Mouse (Mus musculus) myocyte (in vitro differentiated cells): ENCODE results near the gene Tescl.

Experiments
- CEBPB ChIP-seq: IDR thresholded peaks from 2 replicates; pipeline ENCODE4 v1.6.1; 2011; ENCODE audit warnings: mild to moderate bottlenecking, moderate library complexity; ENCODE audit not compliant: poor library complexity, insufficient read depth, severe bottlenecking
- E2F4 ChIP-seq: IDR thresholded peaks from one replicate; pipeline ENCODE4 v1.6.1; 2011; ENCODE audit warnings: mild to moderate bottlenecking, control low read depth, moderate library complexity; ENCODE audit not compliant: insufficient read depth
- MAX ChIP-seq: IDR thresholded peaks from one replicate; pipeline ENCODE4 v1.6.1; 2011; ENCODE audit warnings: low read depth, mild to moderate bottlenecking, control low read depth
- MYOD1 ChIP-seq, 3 experiments: IDR thresholded peaks; one replicate each; pipeline ENCODE4 v1.6.1; 2011; ENCODE audit warnings: control low read depth in 2 of 3, low read depth in 2 of 3, mild to moderate bottlenecking in 2 of 3, moderate library complexity in 1 of 3; ENCODE audit not compliant: insufficient read length in 2 of 3, control insufficient read depth in 1 of 3
- MYOG ChIP-seq, 3 experiments: IDR thresholded peaks; one replicate each; pipeline ENCODE4 v1.6.1; 2011; ENCODE audit warnings: control low read depth in 2 of 3, low read depth in 2 of 3, mild to moderate bottlenecking in 2 of 3; ENCODE audit not compliant: insufficient read length in 2 of 3, control insufficient read depth in 1 of 3, insufficient read depth in 1 of 3
- POLR2A ChIP-seq: IDR thresholded peaks from one replicate; pipeline ENCODE4 v1.6.1; 2011; ENCODE audit warnings: low read depth, mild to moderate bottlenecking, control low read depth, moderate library complexity; ENCODE audit not compliant: insufficient read length
- POLR2AphosphoS2 ChIP-seq: IDR thresholded peaks from one replicate; pipeline ENCODE4 v1.6.1; 2011; ENCODE audit warnings: low read depth, control low read depth; ENCODE audit not compliant: insufficient read length
- REST ChIP-seq: IDR thresholded peaks from one replicate; pipeline ENCODE4 v1.6.1; 2011; ENCODE audit warnings: mild to moderate bottlenecking, control low read depth, moderate library complexity; ENCODE audit not compliant: insufficient read depth, insufficient read length
- SRF ChIP-seq: IDR thresholded peaks from one replicate; pipeline ENCODE4 v1.6.1; 2011; ENCODE audit warnings: low read depth; ENCODE audit not compliant: control insufficient read depth, insufficient read length
- TCF12 ChIP-seq: IDR thresholded peaks from one replicate; pipeline ENCODE4 v1.6.1; 2011; ENCODE audit warnings: mild to moderate bottlenecking, control low read depth; ENCODE audit not compliant: poor library complexity, insufficient read depth, severe bottlenecking
- USF1 ChIP-seq: IDR thresholded peaks from one replicate; pipeline ENCODE4 v1.6.1; 2011; ENCODE audit warnings: low read depth, mild to moderate bottlenecking, control low read depth, moderate library complexity

DNA sequence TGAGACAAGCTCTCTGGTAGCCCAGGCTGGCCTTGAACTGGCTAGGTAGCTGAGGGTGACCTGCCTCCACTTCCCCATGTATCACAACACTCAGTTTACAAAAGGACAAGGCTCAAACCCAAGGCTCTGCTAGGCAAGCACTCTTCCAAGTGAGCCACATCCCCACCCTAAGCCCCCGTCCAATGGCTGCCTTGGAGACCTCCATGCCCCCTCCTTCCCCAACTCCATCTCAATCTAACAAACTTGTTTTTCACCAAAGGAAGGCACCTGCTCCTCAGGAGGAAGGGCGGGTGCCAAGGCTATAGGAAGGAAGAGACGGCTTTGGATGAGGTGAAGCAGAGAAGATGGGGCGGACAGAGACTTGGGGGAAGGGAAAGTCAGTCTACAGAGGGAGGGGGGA is 39.0 kb upstream of the Tescl start:
- TF ChIP-seq POLR2AphosphoS2 (no peak), MAX (no peak), USF1 (no peak), POLR2A (no peak), TCF12 (no peak), MYOD1 (IDR thresholded peaks at IDR 0.05; ENCODE audit: control insufficient read depth in 1 of 3, insufficient read length in 2 of 3, low read depth in 2 of 3) (no peak), E2F4 (no peak), REST (no peak), CEBPB (no peak), MYOG (IDR thresholded peaks at IDR 0.05; ENCODE audit: control insufficient read depth in 1 of 3, insufficient read depth in 1 of 3, insufficient read length in 2 of 3, low read depth in 2 of 3) (no peak), SRF (no peak)
